Mouse (Mus musculus) stomach, embryonic 15.5 days (tissue): ENCODE data around the gene Rapgefl1. TPM values are rescaled to one million over a fixed set of nuclear protein-coding genes. Genes with fewer than 3 reads are reported as not detected.
A peak's percentile ranks its signal among the peaks of the same experiment; 100 is the strongest.

Source experiments
- ATAC-seq: fragments of 200-750 bp; cut with Nextera tagmentation; 2 replicates; pipeline ENCODE4 v1.8.0; 2017; ENCODE audit warnings: low read depth, moderate number of reproducible peaks, moderate TSS enrichment; ENCODE audit not compliant: insufficient read depth, low FRiP score
- H3K27ac ChIP-seq: fragments of 300-500 bp; sonication (generic); 2 replicates; pipeline ENCODE4 v1.5.1; 2015; ENCODE audit warnings: mild to moderate bottlenecking, inconsistent platforms
- H3K27me3 ChIP-seq: fragments of 300-500 bp; sonication (generic); replicated peaks from 2 replicates; pipeline ENCODE4 v1.6.1; 2015; ENCODE audit warnings: inconsistent platforms
- H3K36me3 ChIP-seq: fragments of 300-500 bp; sonication (generic); 2 replicates; pipeline ENCODE4 v1.6.1; 2015; ENCODE audit warnings: inconsistent platforms
- H3K4me1 ChIP-seq: fragments of 300-500 bp; sonication (generic); 2 replicates; pipeline ENCODE4 v1.6.1; 2015; ENCODE audit warnings: inconsistent platforms
- H3K4me2 ChIP-seq: fragments of 300-500 bp; sonication (generic); 2 replicates; pipeline ENCODE4 v1.6.1; 2015; ENCODE audit warnings: mild to moderate bottlenecking, inconsistent platforms
- H3K4me3 ChIP-seq: fragments of 300-500 bp; sonication (generic); replicated peaks from 2 replicates; pipeline ENCODE4 v1.5.1; 2015; ENCODE audit warnings: inconsistent platforms
- H3K9ac ChIP-seq: fragments of 300-500 bp; sonication (generic); 2 replicates; pipeline ENCODE4 v1.6.1; 2015; ENCODE audit warnings: inconsistent platforms
- H3K9me3 ChIP-seq: fragments of 300-500 bp; sonication (generic); 2 replicates; pipeline ENCODE4 v1.6.1; 2016; ENCODE audit warnings: inconsistent platforms
- WGBS: fragments of 180-500 bp; shearing (Covaris S2); methylation state at CpG from one replicate; pipeline ENCODE4 v1.1.7; 2015; 5-methylcytosine and 5-hydroxymethylcytosine counted together
- polyA plus RNA-seq: library from polyadenylated mRNA; unstranded; fragments of >200 nt; fragmentation: Nextera tagmentation; extraction: Ambion mirVana; gene quantifications from 2 replicates; pipeline ENCODE4 v1.2.1, GENCODE M21; 2015

The Rapgefl1 gene
- polyA plus RNA-seq: 3.8 and 4.1 TPM in 2 replicates

GRCm38 (mm10) chr11:98836651-98837141 is at the start of gene Rapgefl1:
TSS of gene Rapgefl1 (plus strand) at chr11:98836785.
- Histone ChIP-seq H3K27ac (peak within 1 kb of the TSS; percentile 64), H3K27me3 (0 out of 2 replicates have a peak, but pooled peaks cover 3% of the 10 kb centered on the region), H3K4me1 (peaks cover 11% of the 10 kb centered on the region), H3K36me3 (peaks cover 22% of the 10 kb centered on the region), H3K9me3 (no peaks in the 10 kb centered on the region), H3K4me3 (peak within 1 kb of the TSS; percentile 63), H3K9ac (peak within 1 kb of the TSS; percentile 74), H3K4me2 (peak within 1 kb of the TSS; percentile 89)
- ATAC-seq: peak; percentile 88
- under 1% methylated on average over 47 of the region's 48 CpGs for WGBS

DNA sequence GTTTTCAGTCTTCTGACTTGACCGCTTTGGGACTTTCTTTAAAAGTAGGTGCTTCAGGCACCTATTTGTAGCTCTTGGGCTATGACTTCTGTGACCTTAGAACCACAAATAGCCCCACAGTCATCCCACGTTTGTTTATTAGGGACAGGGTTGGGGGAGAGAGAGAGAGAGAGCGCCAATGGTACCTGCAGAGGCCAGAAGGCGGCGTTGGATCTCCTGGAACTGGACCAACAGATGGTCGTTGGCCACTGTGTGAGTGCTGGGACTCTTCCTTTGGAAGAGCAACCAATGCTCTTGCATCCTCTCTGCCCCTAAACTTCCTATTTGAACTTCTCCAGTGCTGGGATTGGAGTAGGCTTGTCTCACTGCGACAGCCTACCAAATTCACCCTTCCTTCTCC is 49.4 kb upstream of the Rapgefl1 start:
- Histone ChIP-seq H3K36me3 (no peaks in the 10 kb centered on the region), H3K4me2 (peak overlapping the region; percentile 53), H3K27me3 (no peaks in the 10 kb centered on the region), H3K4me3 (no peak overlapping the region), H3K9me3 (no peaks in the 10 kb centered on the region), H3K9ac (no peak overlapping the region), H3K27ac (peak overlapping the region; percentile 97), H3K4me1 (peaks cover 55% of the 10 kb centered on the region)
- ATAC-seq: no peak
- 23% methylated on average over 7 of the region's 7 CpGs for WGBS

GRCm38 (mm10) chr11:98787691-98788090 is 48.9 kb upstream of the Rapgefl1 start:
- H3K4me1 ChIP-seq: peaks cover 50% of the 10 kb centered on the region
- H3K27ac ChIP-seq: peak overlapping the region; percentile 97; the same call in 1 of the 2 replicates
- H3K36me3 ChIP-seq: no peaks in the 10 kb centered on the region

DNA sequence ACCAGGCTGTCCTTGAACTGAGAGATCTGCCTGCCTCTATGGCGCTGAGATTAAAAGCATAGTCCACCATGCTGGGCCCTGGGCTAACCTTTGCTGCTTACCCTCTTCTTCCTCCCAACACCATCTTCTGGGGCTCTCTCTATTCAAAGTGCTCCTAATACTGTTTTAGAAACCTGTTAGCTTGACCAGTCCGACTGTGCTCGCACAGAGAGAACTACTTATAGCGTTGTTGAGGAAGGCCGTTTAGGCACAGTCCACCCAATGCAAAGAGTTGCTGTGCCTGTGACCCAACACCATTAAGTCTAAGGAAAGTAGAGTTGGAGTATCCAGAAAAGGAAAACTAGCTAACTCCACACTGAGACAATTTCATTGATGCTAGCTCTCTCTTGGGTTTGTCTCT is 48.4 kb upstream of the Rapgefl1 start:
- no peak for ATAC-seq
- peak overlapping the region; percentile 92; the same call in 1 of the 2 replicates for H3K4me2 ChIP-seq
- H3K27me3 ChIP-seq: no peaks in the 10 kb centered on the region
- H3K36me3 ChIP-seq: no peaks in the 10 kb centered on the region
- H3K27ac ChIP-seq: peak overlapping the region; percentile 86
- H3K9ac ChIP-seq: no peak overlapping the region
- H3K4me1 ChIP-seq: peaks cover 46% of the 10 kb centered on the region
- no peak overlapping the region for H3K4me3 ChIP-seq
- WGBS: 86% methylated on average over 5 of the region's 5 CpGs
- no peaks in the 10 kb centered on the region for H3K9me3 ChIP-seq

More at GRCm38 (mm10) chr11:98787691-98788090, 48.9 kb upstream of the Rapgefl1 start:
- Histone ChIP-seq H3K4me2 (no peak overlapping the region), H3K27me3 (no peaks in the 10 kb centered on the region), H3K9me3 (no peaks in the 10 kb centered on the region), H3K9ac (no peak overlapping the region), H3K4me3 (no peak overlapping the region)
- ATAC-seq: no peak
- WGBS: 92% methylated on average over 1 of the region's 1 CpGs

- H3K36me3 ChIP-seq: no peaks in the 10 kb centered on the region
- peak overlapping the region; percentile 70; the same call in 1 of the 2 replicates for H3K9ac ChIP-seq
- H3K4me1 ChIP-seq: peaks cover 40% of the 10 kb centered on the region
- H3K4me3 ChIP-seq: peak overlapping the region; percentile 54
- no peaks in the 10 kb centered on the region for H3K9me3 ChIP-seq
- H3K27me3 ChIP-seq: no peaks in the 10 kb centered on the region
- peak overlapping the region; percentile 86 for H3K27ac ChIP-seq
- 9% methylated on average over 18 of the region's 18 CpGs for WGBS
- ATAC-seq: peak; percentile 75
- H3K4me2 ChIP-seq: peak overlapping the region; percentile 92
Measured at GRCm38 (mm10) chr11:98788550-98789218, 47.9 kb upstream of the Rapgefl1 start.

DNA sequence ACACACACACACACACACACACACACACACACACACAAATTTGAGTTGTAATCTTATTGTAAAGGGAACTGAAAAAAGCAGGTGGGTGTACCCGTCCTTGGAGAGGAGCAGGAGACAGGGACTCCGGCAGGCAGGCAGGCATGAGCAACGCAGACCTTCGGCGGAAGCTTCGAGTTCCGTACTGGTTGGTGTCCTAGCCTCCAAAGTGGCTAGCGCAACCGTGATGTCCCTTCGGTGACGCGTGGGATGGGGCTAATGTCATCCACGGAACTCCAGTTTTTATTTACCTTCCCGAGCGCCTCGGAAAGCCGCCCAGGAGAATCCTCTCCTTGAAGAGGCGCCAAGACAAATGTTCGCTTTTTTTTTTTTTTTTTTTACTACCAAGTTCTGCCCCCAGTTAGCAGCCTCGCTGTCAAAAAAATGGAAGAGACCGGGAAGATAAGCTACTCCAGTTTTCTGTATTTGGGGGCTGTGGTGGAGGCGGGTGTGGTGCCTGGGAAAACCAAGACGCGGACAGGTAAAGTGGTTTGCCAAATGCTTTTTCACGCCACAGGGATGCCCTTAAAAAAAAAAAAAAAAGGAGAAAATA is 47.3 kb upstream of the Rapgefl1 start:
- peak overlapping the region; percentile 92 for H3K4me2 ChIP-seq
- peaks cover 34% of the 10 kb centered on the region for H3K4me1 ChIP-seq
- WGBS: under 1% methylated on average over 25 of the region's 25 CpGs
- peak overlapping the region; percentile 54 for H3K4me3 ChIP-seq
- no peak for ATAC-seq
- H3K27me3 ChIP-seq: no peaks in the 10 kb centered on the region
- H3K27ac ChIP-seq: peak overlapping the region; percentile 86
- H3K9ac ChIP-seq: peak overlapping the region; percentile 70; the same call in 1 of the 2 replicates
- no peaks in the 10 kb centered on the region for H3K9me3 ChIP-seq
- no peaks in the 10 kb centered on the region for H3K36me3 ChIP-seq

GRCm38 (mm10) chr11:98789824-98790223 is 46.8 kb upstream of the Rapgefl1 start:
- peaks cover 32% of the 10 kb centered on the region for H3K4me1 ChIP-seq
- H3K27ac ChIP-seq: peak overlapping the region; percentile 86; the same call in 1 of the 2 replicates
- H3K27me3 ChIP-seq: no peaks in the 10 kb centered on the region
- 25% methylated on average over 5 of the region's 5 CpGs for WGBS
- no peak for ATAC-seq
- peak overlapping the region; percentile 54 for H3K4me3 ChIP-seq
- H3K9me3 ChIP-seq: no peaks in the 10 kb centered on the region
- H3K9ac ChIP-seq: peak overlapping the region; percentile 70; the same call in 1 of the 2 replicates
- H3K36me3 ChIP-seq: no peaks in the 10 kb centered on the region
- peak overlapping the region; percentile 92 for H3K4me2 ChIP-seq

DNA sequence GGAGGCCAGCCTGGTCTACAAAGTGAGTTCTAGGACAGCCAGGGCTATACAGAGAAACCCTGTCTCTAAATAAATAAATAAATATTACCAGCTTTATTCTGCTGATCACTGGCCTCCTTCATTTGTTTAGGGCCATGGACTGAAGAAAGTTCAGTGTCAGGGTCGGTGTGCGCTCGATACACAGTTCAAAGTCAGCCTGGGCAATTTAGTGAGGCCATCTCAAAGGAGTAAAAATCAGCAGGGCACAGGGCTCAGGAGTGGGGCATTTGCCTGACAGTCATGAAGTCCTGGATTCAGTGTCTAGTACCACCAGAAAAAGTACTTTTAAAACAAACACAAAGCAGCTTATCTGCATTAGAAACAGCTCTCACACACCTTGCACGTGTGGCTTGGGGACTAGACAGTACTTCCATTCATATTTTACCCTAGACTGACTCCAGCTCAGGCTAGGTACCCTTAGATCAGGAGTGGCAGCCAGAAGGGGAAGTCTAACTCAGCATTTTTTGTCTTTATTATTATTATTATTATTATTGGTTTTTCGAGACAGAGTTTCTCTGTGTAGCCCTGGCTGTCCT is 45.9 kb upstream of the Rapgefl1 start:
- Histone ChIP-seq H3K9ac (no peak overlapping the region), H3K9me3 (no peaks in the 10 kb centered on the region), H3K4me2 (no peak overlapping the region), H3K27me3 (no peaks in the 10 kb centered on the region), H3K27ac (no peak overlapping the region), H3K36me3 (no peaks in the 10 kb centered on the region), H3K4me1 (peaks cover 23% of the 10 kb centered on the region), H3K4me3 (no peak overlapping the region)
- whole genome bisulfite sequencing: 80% methylated on average over 5 of the region's 5 CpGs
- no peak for ATAC-seq

DNA sequence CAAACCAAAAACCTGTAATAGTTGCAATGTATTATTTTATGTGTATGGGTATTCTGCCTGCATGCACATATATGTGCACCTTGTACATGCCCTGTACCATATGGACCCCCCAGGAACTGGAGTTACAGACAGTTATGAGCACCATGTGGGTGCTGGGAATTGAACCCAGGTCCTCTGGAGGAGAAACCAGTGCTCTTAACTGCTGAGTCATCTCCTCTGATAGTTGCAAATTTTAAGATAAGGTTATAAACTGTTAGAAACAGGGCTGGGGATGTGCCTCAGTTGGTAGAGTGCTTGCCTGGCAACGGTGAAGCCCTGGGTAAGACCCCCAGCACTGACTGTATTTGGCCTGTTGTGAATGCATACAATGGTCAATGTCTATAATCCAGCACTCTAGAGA is 45.1 kb upstream of the Rapgefl1 start:
- Histone ChIP-seq H3K9ac (no peak overlapping the region), H3K27ac (no peak overlapping the region), H3K4me1 (peaks cover 16% of the 10 kb centered on the region), H3K4me2 (no peak overlapping the region), H3K36me3 (no peaks in the 10 kb centered on the region), H3K4me3 (no peak overlapping the region), H3K9me3 (no peaks in the 10 kb centered on the region), H3K27me3 (no peaks in the 10 kb centered on the region)
- 64% methylated on average over 1 of the region's 1 CpGs for WGBS
- no peak for ATAC-seq

DNA sequence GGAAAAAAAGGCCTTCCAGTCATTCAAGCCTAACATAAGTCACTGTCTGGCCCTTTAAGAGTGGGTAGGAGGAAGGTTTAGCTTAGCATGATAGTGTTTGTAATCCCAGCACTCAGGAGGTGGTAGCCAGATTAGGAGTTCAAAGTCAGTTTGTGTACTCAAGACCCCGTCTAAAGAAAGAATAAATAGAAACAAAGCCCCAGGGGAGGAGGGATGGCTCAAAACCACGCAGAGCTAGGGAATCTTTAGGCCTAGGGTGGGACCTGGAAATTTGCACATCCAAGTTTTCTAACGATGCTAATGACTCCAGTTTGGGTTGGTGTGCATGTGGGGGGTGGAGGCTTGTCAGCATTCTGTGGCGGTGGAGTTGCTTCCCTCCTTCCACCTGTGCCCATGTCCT is 44.5 kb upstream of the Rapgefl1 start:
- WGBS: 17% methylated on average over 4 of the region's 4 CpGs
- H3K4me2 ChIP-seq: no peak overlapping the region
- H3K36me3 ChIP-seq: no peaks in the 10 kb centered on the region
- no peak for ATAC-seq
- H3K4me1 ChIP-seq: peaks cover 10% of the 10 kb centered on the region
- H3K9me3 ChIP-seq: no peaks in the 10 kb centered on the region
- H3K27me3 ChIP-seq: no peaks in the 10 kb centered on the region
- peak overlapping the region; percentile 3; the same call in 1 of the 2 replicates for H3K27ac ChIP-seq
- no peak overlapping the region for H3K9ac ChIP-seq
- H3K4me3 ChIP-seq: no peak overlapping the region

DNA sequence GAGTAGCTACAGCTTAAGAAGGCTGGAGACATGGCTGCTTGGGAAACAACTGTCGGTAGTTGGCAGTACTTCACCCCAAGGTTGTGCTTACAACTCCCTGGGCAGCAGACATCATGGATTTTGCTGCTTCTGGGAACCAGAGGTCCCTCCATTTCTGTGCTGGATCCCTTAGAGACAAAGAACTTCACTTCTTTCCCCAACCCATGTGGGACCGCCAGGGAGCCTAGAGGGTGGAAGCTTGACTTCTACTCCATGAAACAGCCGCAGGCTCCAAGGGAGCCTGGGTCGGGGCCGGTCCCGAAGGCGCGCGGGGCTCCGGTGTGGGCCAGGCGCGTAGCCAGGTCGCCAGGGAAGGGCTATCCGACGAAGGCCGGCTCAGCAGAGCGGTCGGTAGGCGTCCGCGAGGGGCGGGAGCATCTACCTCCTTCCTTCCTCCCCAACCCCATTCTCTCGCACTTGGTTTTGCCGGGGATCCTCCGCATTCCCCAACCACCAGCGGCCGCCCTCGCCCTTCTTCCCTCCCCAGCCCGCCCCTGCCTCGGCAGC is 42.0 kb upstream of the Rapgefl1 start:
- peak overlapping the region; percentile 100 for H3K27ac ChIP-seq
- WGBS: under 1% methylated on average over 30 of the region's 30 CpGs
- ATAC-seq: peak; percentile 58
- H3K9ac ChIP-seq: peak overlapping the region; percentile 100
- peaks cover 20% of the 10 kb centered on the region for H3K4me1 ChIP-seq
- H3K27me3 ChIP-seq: no peaks in the 10 kb centered on the region
- H3K36me3 ChIP-seq: peaks cover 7% of the 10 kb centered on the region
- H3K4me3 ChIP-seq: peak overlapping the region; percentile 100
- H3K9me3 ChIP-seq: no peaks in the 10 kb centered on the region
- H3K4me2 ChIP-seq: peak overlapping the region; percentile 67
